In genomic region chr2:152951850-152952720, GRCm38 (mm10) we compare ENCODE assay signal across 8 mouse cellular contexts. TPM values are rescaled to one million over a fixed set of nuclear protein-coding genes. Genes with fewer than 3 reads are reported as not detected.
A peak's percentile ranks its signal among the peaks of the same experiment; 100 is the strongest.
DNase-seq lines count a peak whose midpoint lies in the region; ATAC-seq lines count a peak whose summit lies in the region.

No protein-coding gene starts in this region.

- DNase-seq in left cerebral cortex, postnatal 4 days = peak; percentile 35
- DNase-seq in left cerebral cortex, adult 11 months (ENCODE audit: low spot score) = no peak
- peak; percentile 54 for DNase-seq in retina, embryonic 14.5 days (ENCODE audit: low spot score)
- no peak for DNase-seq in frontal cortex, adult 2 months (ENCODE audit: extremely low spot score in 1 of 2, low spot score in 1 of 2)
- DNase-seq in urinary bladder, postnatal 4 days (ENCODE audit: low spot score in 2 of 2) = no peak
- no peak for DNase-seq in gastrocnemius, postnatal 10 days

- H3K9me3 ChIP-seq in embryonic facial prominence, embryonic 13.5 days = no peaks in the 10 kb centered on the region
- no peaks in the 10 kb centered on the region for H3K9me3 ChIP-seq in intestine, embryonic 16.5 days (ENCODE audit: control insufficient read depth, low read length)

- no peak for ATAC-seq in embryonic facial prominence, embryonic 13.5 days (ENCODE audit: insufficient number of reproducible peaks, insufficient read depth, low FRiP score, low TSS enrichment, low read depth)
- no peak for ATAC-seq in intestine, embryonic 16.5 days

- peak overlapping the region; percentile 52 for H3K4me3 ChIP-seq in embryonic facial prominence, embryonic 13.5 days
- peak overlapping the region; percentile 68 for H3K4me3 ChIP-seq in intestine, embryonic 16.5 days (ENCODE audit: low read length)

- peaks cover 81% of the 10 kb centered on the region for H3K27me3 ChIP-seq in embryonic facial prominence, embryonic 13.5 days
- H3K27me3 ChIP-seq in intestine, embryonic 16.5 days (replicated peaks; ENCODE audit: control insufficient read depth, insufficient read depth, low read length) = peaks cover 45% of the 10 kb centered on the region

- H3K4me2 ChIP-seq in embryonic facial prominence, embryonic 13.5 days = peak overlapping the region; percentile 82
- peak overlapping the region; percentile 98 for H3K4me2 ChIP-seq in intestine, embryonic 16.5 days (ENCODE audit: low read depth, low read length)

- intact Hi-C loops in left cerebral cortex, postnatal 4 days (cut with DNase I) = no loop called here

- H3K9ac ChIP-seq in embryonic facial prominence, embryonic 13.5 days = peak overlapping the region; percentile 73
- peak overlapping the region; percentile 66 for H3K9ac ChIP-seq in intestine, embryonic 16.5 days (ENCODE audit: low read depth, low read length)

- 0 out of 2 replicates have a peak, but pooled peaks cover 7% of the 10 kb centered on the region for H3K4me1 ChIP-seq in embryonic facial prominence, embryonic 13.5 days
- H3K4me1 ChIP-seq in intestine, embryonic 16.5 days (ENCODE audit: control insufficient read depth, insufficient read depth, low read length) = peaks cover 4% of the 10 kb centered on the region; the same call in 1 of the 2 replicates

- WGBS in embryonic facial prominence, embryonic 13.5 days = 17% methylated on average over 13 of the region's 13 CpGs
- 19% methylated on average over 13 of the region's 13 CpGs for WGBS in intestine, embryonic 16.5 days

- no peak overlapping the region for H3K27ac ChIP-seq in embryonic facial prominence, embryonic 13.5 days
- H3K27ac ChIP-seq in intestine, embryonic 16.5 days (ENCODE audit: low read length) = no peak overlapping the region

- H3K36me3 ChIP-seq in embryonic facial prominence, embryonic 13.5 days = no peaks in the 10 kb centered on the region
- no peaks in the 10 kb centered on the region for H3K36me3 ChIP-seq in intestine, embryonic 16.5 days (ENCODE audit: control insufficient read depth, insufficient read depth, low read length)

RNA-seq across cellular contexts. Expression of gene Dusp15, which starts 0.6 kb away (rescaled TPM):
- total RNA-seq in left cerebral cortex, postnatal 4 days (2021) = 10 to 100 TPM; 18.3 to 22.2 TPM
- 0.37 and 0.39 TPM in 2 replicates for polyA plus RNA-seq in embryonic facial prominence, embryonic 13.5 days (2015; fragmentation: Nextera tagmentation; extraction: Ambion mirVana)
- polyA plus RNA-seq in intestine, embryonic 16.5 days (2015; fragmentation: Nextera tagmentation; extraction: Ambion mirVana) = 0.13 and 0.27 TPM in 2 replicates
- 30.1 and 34.9 TPM in 2 replicates for polyA plus RNA-seq in frontal cortex, adult 2 months (2012; rRNA removed)
- total RNA-seq in gastrocnemius, postnatal 10 days (2021) = 1 to 10 TPM; 2.5 to 3.1 TPM

RNA-seq across cellular contexts. Expression of gene Ttll9, which starts 10.2 kb away (rescaled TPM):
- 1 to 10 TPM; 3.3 to 5.2 TPM for total RNA-seq in left cerebral cortex, postnatal 4 days (2021)
- 0.36 and 0.42 TPM in 2 replicates for polyA plus RNA-seq in embryonic facial prominence, embryonic 13.5 days (2015; fragmentation: Nextera tagmentation; extraction: Ambion mirVana)
- 0.16 and 0.18 TPM in 2 replicates for polyA plus RNA-seq in intestine, embryonic 16.5 days (2015; fragmentation: Nextera tagmentation; extraction: Ambion mirVana)
- 1.6 and 1.9 TPM in 2 replicates for polyA plus RNA-seq in frontal cortex, adult 2 months (2012; rRNA removed)
- not detected for total RNA-seq in gastrocnemius, postnatal 10 days (2021)

RNA-seq across cellular contexts. Expression of gene Foxs1, which starts 19.1 kb away (rescaled TPM):
- total RNA-seq in left cerebral cortex, postnatal 4 days (2021) = 1 to 10 TPM; 1.6 TPM
- 0.83 TPM in 1 of 2 replicates, not detected in the other for polyA plus RNA-seq in embryonic facial prominence, embryonic 13.5 days (2015; fragmentation: Nextera tagmentation; extraction: Ambion mirVana)
- 2.8 and 3.7 TPM in 2 replicates for polyA plus RNA-seq in intestine, embryonic 16.5 days (2015; fragmentation: Nextera tagmentation; extraction: Ambion mirVana)
- polyA plus RNA-seq in frontal cortex, adult 2 months (2012; rRNA removed) = 1.1 and 1.5 TPM in 2 replicates
- total RNA-seq in gastrocnemius, postnatal 10 days (2021) = 1 to 10 TPM; 4.6 to 6.5 TPM

RNA-seq across cellular contexts. Expression of gene Mylk2, which starts 40.9 kb away (rescaled TPM):
- total RNA-seq in left cerebral cortex, postnatal 4 days (2021) = not detected
- not detected in 2 replicates for polyA plus RNA-seq in embryonic facial prominence, embryonic 13.5 days (2015; fragmentation: Nextera tagmentation; extraction: Ambion mirVana)
- polyA plus RNA-seq in intestine, embryonic 16.5 days (2015; fragmentation: Nextera tagmentation; extraction: Ambion mirVana) = 0.12 TPM in 1 of 2 replicates, not detected in the other
- polyA plus RNA-seq in frontal cortex, adult 2 months (2012; rRNA removed) = not detected in 2 replicates
- total RNA-seq in gastrocnemius, postnatal 10 days (2021) = 100 to 1,000 TPM; 111 to 112 TPM

Comparison
In these comparisons a context has a peak if more than half of its experiments do, and no peak if none do; other contexts are left out.
1. DNase-seq: peak in left cerebral cortex, postnatal 4 days (single experiment) and retina, embryonic 14.5 days (single experiment); none in left cerebral cortex, adult 11 months (single experiment), frontal cortex, adult 2 months (0 of 2), urinary bladder, postnatal 4 days (0 of 2) and gastrocnemius, postnatal 10 days (single experiment).
2. RNA of gene Dusp15, which starts 0.6 kb away (polyA plus RNA-seq): 30.1 to 34.9 TPM in frontal cortex, adult 2 months; 0.37 to 0.39 TPM in embryonic facial prominence, embryonic 13.5 days and 0.13 to 0.27 TPM in intestine, embryonic 16.5 days; every median in the first group is over 10 times any median in the second.